8 mouse cellular contexts compared by ENCODE assay signal in genomic region chr15:82898740-82899675, GRCm38 (mm10).
DNase-seq lines count a peak whose midpoint lies in the region; ATAC-seq and TF ChIP-seq lines count a peak whose summit lies in the region.

No protein-coding gene starts in this region.

- no peaks in the 10 kb centered on the region for H3K9me3 ChIP-seq in lung, postnatal 0 days (ENCODE audit: low read length)

- peak overlapping the region; percentile 94 for H3K4me2 ChIP-seq in lung, postnatal 0 days (replicated peaks; ENCODE audit: low read depth, low read length)

- H3K4me3 ChIP-seq in kidney, adult 2 months (ENCODE audit: insufficient read depth, low read depth, low read length) = peak overlapping the region; percentile 93
- H3K4me3 ChIP-seq in lung, postnatal 0 days (ENCODE audit: low read depth, low read length) = peak overlapping the region; percentile 79
- peak overlapping the region; percentile 71 for H3K4me3 ChIP-seq in olfactory bulb, adult 2 months (ENCODE audit: insufficient read depth, low read depth, low read length)

- TF ChIP-seq POLR2A in kidney, adult 2 months (IDR thresholded peaks at IDR 0.05; ENCODE audit: low read depth, low read length) = no peak
- no peak for TF ChIP-seq POLR2A in olfactory bulb, adult 2 months (IDR thresholded peaks at IDR 0.05; ENCODE audit: insufficient read depth, low read depth, low read length)

- TF ChIP-seq EP300 in lung, postnatal 0 days (IDR thresholded peaks at IDR 0.05) = no peak

- H3K27me3 ChIP-seq in kidney, adult 2 months (replicated peaks; ENCODE audit: control insufficient read depth, insufficient read depth, low read length) = no peaks in the 10 kb centered on the region
- H3K27me3 ChIP-seq in lung, postnatal 0 days (replicated peaks; ENCODE audit: insufficient read depth, low read length) = no peaks in the 10 kb centered on the region

- TF ChIP-seq CTCF in kidney, adult 2 months (conservative IDR thresholded peaks at IDR 0.05; ENCODE audit: insufficient read depth, insufficient read length, low read depth, low read length) = no peak
- peak; percentile 35 for TF ChIP-seq CTCF in lung, postnatal 0 days (IDR thresholded peaks at IDR 0.05)
- TF ChIP-seq CTCF in olfactory bulb, adult 2 months (IDR thresholded peaks at IDR 0.05; ENCODE audit: insufficient read depth, low read depth, low read length) = no peak

- peak; percentile 26 for DNase-seq in right cerebral cortex, postnatal 4 days
- no peak for DNase-seq in right cerebral cortex, adult 18-20 months
- DNase-seq in cerebellum, postnatal 25 days = peak; percentile 63 to 69
- peak; percentile 7 for DNase-seq in heart, adult 8-10 months (ENCODE audit: low spot score)
- DNase-seq in kidney, adult 2 months = peak; percentile 47
- peak; percentile 47 for DNase-seq in lung, postnatal 0 days (ENCODE audit: low spot score)
- DNase-seq in layer of hippocampus, adult 9-11 months = no peak

- peaks cover 3% of the 10 kb centered on the region; the same call in 1 of the 2 replicates for H3K4me1 ChIP-seq in kidney, adult 2 months (ENCODE audit: control insufficient read depth, insufficient read depth, low read length)
- H3K4me1 ChIP-seq in lung, postnatal 0 days (ENCODE audit: insufficient read depth, low read depth, low read length) = peaks cover 6% of the 10 kb centered on the region; the same call in 1 of the 2 replicates
- peaks cover 23% of the 10 kb centered on the region for H3K4me1 ChIP-seq in olfactory bulb, adult 2 months (ENCODE audit: control insufficient read depth, insufficient read depth, low read length)

- H3K36me3 ChIP-seq in kidney, adult 2 months (ENCODE audit: control insufficient read depth, insufficient read depth, low read length) = no peaks in the 10 kb centered on the region
- no peaks in the 10 kb centered on the region for H3K36me3 ChIP-seq in lung, postnatal 0 days (ENCODE audit: insufficient read depth, low read length)

- H3K9ac ChIP-seq in lung, postnatal 0 days (replicated peaks; ENCODE audit: low read depth) = peak overlapping the region; percentile 72

- under 1% methylated on average over 93 of the region's 98 CpGs for WGBS in kidney, adult 2 months
- 1% methylated on average over 47 of the region's 98 CpGs for WGBS in lung, postnatal 0 days
- WGBS in olfactory bulb, adult 2 months = 1% methylated on average over 98 of the region's 98 CpGs

- peak overlapping the region; percentile 19; the same call in 1 of the 2 replicates for H3K27ac ChIP-seq in kidney, adult 2 months (ENCODE audit: insufficient read depth, low read depth, low read length)
- peak overlapping the region; percentile 94 for H3K27ac ChIP-seq in lung, postnatal 0 days (ENCODE audit: low read length)
- no peak overlapping the region for H3K27ac ChIP-seq in olfactory bulb, adult 2 months (ENCODE audit: insufficient read depth, low read depth, low read length)

- peak; percentile 70 for ATAC-seq in lung, postnatal 0 days

Comparison
In these comparisons a context has a peak if more than half of its experiments do, and no peak if none do; other contexts are left out.
1. DNase-seq: peak in right cerebral cortex, postnatal 4 days (single experiment), cerebellum, postnatal 25 days (2 of 2), heart, adult 8-10 months (single experiment), kidney, adult 2 months (single experiment) and lung, postnatal 0 days (single experiment); none in right cerebral cortex, adult 18-20 months (single experiment) and layer of hippocampus, adult 9-11 months (single experiment).
2. Peak in every context shown above with its lines, with median percentiles within 50 percentile points of each other: H3K4me3 ChIP-seq.